Mouse (Mus musculus): ENCODE data around the gene Uqcc2. TPM values are rescaled to one million over a fixed set of nuclear protein-coding genes. Genes with fewer than 3 reads are reported as not detected.
A peak's percentile ranks its signal among the peaks of the same experiment; 100 is the strongest.

Gene Uqcc2
- total RNA-seq, 4 experiments from 2014 or later, result 429 to 490 (median 471) TPM

DNA sequence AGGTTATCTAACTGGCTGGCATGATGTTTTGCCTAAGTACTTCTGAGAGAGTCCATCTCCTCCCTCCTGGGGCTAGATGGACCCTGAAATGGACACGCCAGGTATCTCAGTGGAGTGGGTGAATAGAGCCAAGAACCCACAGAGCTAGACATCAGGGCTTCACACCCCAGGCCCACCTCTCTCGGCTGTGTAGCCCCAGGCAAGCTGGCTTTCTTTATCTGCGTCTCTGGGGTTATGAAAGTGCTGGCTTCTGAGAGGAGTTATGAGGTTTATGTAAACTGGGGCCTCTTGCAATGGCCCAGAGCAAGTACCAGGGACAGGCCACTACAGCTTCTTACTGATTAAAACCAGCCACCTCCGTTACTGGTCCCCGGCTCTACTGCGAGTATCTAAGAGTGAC, 21.2 kb upstream of the Uqcc2 start:
- DNase-seq (ENCODE audit: low spot score in 2 of 2), result no peak

DNA sequence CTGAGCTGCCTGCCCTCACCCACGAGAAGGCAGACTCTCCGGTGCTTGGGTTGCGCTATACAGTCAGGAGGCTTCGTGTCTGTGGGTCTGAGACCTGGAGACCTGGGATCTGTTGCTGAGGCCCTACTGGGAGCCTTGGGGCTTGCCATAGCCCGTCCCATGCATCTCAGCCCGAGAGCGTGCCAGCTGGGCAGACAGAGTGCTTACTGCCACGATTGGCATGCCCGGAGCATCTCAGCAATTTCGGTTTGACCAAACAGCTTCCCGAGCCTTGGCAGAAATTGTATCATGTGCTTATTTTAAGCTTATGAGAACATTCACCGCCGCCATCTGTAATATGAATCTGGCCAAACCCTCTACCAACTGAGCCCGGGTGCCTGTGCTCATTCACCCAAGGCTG, 20.5 kb upstream of the Uqcc2 start:
- peak; percentile 62 to 85 for DNase-seq (ENCODE audit: low spot score in 2 of 2)

DNA sequence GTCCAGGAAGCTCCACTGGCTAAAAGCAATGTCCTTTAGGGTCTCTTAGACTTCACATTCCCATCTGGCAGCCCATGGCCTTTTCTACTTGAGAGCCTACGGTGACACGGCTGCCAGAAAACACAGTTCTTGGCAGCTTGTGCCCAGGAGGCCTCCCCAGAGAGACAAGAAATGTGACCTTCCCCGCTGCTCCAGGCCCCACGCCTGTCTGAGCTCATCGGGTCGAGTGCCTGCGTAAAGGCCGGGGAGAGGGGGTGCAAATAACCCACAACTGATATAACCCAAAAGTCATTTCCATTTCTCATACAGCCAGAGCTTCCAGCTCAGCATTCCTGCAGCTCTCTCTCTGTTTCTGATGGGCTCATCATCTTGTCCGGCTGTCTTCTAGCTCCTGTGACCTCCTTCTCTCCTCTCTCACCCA, 20.1 kb upstream of the Uqcc2 start:
- DNase-seq (ENCODE audit: low spot score in 2 of 2), result peak; percentile 83

DNA sequence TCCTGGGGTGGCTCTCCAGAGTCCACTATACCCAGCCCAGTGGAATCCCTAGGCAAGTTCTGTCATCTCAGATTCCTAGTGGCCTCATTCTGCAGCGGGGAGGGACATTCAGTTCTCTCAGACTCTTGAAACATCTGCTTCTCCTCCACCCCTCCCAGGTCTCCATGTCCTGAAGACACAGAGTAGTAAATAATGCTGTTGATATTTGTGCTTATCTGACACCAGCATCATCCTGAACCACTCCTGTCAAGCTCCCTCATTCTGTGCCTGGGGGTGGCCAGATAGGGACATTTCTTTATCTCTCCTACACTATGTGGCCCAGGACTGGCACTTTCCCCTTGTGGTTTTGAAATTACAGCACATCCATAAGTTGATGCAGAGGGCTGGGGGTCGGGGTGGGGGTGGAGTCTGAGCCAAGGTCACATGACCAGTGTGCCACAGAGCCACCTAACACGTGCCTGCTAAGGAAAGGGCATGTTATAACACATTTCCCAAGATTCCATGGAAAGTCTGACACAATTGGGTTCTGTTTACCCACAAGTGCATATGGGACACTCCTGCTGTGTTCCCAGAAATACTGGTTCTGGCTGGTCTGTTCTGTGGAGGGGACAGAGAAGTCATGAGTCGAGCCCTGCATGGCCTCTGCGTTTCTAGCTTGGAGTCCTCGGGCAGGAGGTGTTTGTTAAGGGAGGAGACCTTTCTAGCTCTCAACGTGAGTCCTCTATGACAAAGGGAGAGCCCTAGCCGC, 19.4 kb upstream of the Uqcc2 start:
- peak in 1 of 2 experiments; percentile 63 for DNase-seq (ENCODE audit: low spot score in 2 of 2)

DNA sequence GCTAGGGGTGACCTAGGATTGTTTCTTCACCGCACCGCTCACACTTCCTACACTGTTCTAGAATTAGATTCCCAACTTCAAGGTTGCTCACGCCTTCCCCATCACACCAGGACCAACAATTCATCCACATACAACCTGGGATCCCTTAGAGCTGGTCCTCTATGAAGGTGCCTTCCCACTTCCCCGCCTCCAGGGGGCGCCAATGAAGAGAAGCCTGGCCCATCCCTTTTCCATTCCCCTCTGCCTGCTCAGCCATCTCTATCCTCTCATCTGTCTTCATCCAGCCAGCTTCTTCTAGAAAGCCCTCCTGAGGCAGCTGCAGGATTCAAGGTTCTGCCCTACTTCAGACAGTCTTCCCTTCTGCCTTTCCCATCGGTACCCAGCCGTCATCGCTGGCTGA, 17.7 kb upstream of the Uqcc2 start:
- DNase-seq (ENCODE audit: low spot score in 2 of 2), result no peak

DNA sequence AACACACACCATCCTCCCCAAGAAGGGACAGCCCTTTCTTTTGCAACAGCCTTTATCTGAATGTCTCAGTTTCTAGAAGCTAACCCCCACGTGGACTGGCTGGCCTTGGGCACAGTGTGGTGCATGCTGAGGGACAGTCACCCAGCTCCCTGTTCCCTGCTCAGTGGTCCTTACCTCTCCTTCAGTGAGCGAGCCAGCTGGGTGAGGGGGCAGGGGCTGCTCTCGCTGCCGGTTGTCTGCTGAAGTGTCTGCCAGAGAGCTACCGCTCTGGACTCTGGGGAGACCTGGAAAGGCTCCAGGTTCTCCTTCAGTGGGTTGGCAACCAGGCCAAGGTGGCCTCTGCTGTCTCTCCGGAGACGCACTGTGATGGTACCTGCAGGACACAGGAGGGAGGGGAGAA, 17.2 kb upstream of the Uqcc2 start:
- no peak for DNase-seq (ENCODE audit: low spot score in 2 of 2)

DNA sequence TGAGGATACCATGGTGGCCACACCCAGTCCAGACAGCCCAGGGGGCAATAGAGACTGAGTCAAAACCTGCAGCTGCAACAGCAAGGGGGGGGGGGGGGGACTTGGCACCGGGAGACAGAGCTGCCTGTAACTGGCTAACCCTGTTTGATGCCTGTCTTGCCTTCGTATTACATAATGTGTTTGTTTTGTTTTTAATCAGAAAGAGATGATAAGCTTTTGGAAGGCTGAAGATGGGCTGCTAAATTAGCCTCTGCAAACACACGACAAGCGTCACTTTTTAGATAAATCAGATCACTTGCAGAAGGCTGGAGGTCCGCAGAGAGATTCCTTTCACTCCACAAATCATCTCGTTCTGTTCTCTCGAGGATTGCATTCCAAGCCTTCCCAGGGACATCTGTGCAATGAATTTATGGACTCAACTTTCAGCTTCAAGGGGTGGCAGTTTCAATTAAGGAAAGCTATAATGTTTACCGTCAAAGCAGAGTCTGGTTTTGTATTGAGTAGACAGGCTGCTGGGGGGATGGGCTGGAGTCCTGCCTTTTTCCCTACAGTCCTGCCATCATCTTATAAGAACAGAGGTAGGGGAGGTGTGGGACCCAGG, 12.7 kb upstream of the Uqcc2 start:
- DNase-seq (ENCODE audit: low spot score in 2 of 2), result no peak

DNA sequence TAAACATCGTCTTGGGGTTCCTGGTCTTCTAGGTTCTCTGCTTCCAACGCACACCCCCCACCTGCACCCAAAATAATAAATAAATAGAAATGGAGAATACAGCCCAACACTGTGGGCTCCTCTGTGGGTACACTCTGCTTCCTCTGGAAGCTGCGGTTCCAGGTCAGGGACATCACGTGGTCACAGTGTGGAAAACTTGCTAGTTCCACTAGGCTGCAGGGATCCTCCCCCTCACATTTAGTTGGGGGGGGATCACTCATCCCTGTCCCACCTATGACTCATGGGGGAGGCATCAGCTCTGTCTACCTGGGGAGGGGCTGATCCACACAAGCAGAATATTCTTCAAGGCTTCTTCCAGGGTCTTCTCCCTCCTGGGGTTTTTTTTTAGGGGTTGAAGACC, 10.4 kb upstream of the Uqcc2 start:
- no peak for DNase-seq (ENCODE audit: low spot score in 2 of 2)

DNA sequence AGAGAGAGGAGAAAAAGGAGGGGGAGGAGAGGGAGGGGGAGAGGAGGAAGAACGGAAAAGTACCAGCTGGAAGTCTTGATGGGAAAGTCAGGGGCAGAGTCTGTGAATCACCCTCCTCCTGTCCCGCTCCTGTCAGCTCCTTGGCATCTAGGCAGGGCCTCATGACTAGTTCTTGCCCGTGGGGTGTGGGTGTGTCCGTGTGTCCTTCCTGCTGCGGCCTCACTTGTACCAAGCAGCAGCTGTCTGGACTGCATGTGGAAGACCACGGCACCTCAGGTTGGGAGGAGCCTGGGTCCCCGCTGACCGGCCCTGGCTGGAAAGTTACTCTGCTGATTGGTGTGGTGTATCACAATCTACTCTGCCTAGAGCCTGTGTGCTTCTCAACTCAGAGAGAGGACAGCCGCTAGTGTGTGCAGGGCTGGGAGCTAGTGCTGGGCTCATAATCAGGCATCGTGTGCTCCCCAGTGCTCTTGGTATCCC, 8.3 kb upstream of the Uqcc2 start:
- peak; percentile 52 to 63 for DNase-seq (ENCODE audit: low spot score in 2 of 2)

DNA sequence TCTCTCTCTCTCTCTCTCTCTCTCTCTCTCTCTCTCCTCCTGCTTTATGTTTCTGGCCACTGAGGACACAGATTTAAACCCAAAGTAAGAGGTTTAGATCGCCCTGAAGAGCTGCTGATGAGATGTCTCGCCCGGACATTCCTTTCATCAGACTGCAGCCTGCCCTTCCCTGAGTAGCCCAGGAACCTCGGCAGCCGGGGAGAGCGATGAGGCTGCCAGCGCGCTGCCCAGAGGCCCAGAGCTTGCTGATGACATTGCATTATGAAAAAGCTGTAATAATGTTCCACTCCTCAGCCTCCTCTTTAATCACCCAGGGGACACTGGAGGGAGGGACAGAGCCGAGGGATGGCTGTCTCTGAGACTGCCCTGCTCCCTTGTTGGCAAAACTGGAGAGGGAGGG, 6.5 kb upstream of the Uqcc2 start:
- DNase-seq (ENCODE audit: low spot score in 2 of 2), result no peak

DNA sequence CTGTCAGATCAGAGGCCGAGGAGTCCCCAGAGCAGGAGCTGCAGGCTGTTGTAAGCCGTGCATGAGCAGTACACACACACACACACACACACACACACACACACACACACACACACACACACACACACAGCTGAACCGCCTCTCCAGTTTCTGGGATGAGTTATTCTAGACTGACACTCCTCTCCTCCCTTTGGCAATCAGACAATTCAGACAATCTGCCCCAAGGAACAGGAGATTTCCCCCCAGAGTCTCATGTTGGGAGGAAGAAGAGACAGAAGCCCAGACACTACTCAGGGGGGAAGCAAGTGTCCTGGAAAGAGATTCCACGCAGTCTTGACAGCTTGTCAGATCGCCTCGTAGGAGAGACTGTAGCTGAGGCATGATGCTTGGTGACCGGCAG, 5.6 kb upstream of the Uqcc2 start:
- no peak for DNase-seq (ENCODE audit: low spot score in 2 of 2)

DNA sequence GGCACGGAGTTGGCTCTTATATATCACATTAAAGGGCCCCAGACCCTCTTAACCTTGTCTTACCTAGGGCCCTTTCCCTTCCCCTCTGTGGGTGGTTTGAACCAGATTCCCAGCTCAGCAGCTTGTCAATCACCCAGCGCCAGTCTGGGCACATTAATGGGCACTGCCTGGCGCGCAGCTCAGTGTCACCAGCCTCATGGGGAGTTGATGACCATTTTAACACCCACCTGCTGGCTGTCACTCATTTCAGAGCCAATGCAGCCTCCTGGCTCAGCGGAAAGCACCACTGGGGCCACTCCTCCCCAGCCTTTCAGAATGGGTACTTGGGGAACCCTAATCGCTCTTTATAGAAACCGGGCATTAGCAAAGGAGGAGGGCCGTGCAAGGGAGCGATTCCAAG, 4.7 kb upstream of the Uqcc2 start:
- peak; percentile 68 to 84 for DNase-seq (ENCODE audit: low spot score in 2 of 2)

DNA sequence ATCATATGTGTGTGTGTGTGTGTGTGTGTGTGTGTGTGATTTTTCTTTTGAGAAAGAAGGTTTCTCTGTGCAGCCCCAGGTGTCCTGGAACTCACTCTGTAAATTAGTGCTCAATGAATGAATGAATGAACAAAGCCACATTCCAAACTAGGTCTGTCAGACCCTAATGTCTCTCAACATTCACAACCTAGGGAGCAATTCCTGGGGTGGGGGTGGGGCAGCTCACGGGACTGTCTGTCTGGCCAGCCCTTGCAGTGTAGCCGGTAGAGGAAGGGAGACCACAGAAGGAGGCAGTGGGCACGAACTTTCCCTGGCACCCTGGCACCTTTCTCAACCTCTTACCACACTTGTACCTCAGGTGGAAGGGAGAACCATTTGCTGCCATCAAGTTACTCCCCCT, 999 bp upstream of the Uqcc2 start:
- DNase-seq (ENCODE audit: low spot score in 2 of 2), result no peak

DNA sequence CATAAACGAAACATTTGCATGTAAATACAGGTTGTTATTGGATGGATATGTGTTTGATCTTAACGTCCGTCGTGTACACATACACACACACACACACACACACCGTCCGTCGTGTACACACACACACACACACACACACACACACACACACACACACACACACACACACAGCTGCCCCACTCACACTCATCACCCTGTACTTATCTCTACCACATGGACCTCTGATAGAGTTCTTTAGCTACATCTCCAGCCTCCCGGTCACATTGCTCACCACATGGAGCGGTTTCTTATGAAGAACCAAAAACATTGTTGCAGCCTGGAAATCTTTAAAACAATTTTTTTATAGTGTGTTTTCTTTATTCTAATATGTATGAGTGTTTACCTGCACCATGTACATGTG, 471 bp upstream of the Uqcc2 start:
- DNase-seq (ENCODE audit: low spot score in 2 of 2), result no peak

DNA sequence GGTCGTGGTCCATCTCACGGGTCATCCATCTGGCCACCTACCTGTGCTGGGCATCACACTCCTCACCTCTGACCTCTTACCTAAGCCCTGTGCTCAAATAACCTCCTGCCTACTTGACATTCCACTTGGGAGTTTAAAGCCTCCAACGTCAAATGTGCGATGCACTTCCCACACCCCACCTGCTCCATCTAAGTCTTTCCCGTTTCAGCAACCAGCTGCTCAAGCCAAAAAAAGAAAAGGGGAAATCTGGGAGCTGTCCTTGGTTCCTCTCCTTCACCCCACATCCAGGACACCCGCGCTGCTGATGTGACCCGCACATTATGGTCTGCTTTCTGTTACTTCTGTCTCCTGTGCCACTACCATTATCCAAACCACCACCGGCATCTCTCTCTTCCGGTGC, 1.5 kb downstream of the Uqcc2 start:
- DNase-seq (ENCODE audit: low spot score in 2 of 2), result no peak

DNA sequence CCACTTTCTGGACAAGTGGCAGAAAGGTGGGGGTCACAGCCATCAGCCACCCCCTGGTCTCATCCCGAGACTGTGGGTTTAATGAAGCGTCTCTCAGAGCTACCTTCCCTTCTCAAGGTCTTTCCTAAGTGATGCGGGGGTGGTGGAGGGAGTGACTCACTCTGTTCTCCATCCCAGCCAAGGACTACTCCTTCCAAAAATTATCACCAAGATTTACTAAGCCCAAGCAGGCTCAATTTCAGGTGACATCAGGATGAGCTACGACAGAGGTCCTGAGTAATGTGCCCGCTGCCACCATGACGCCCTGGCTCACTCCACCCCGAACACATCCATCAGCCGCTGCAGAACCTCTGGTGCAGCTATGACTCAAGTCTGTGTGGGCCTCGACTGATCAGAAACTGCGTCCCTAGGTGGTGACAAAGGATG, 2.5 kb downstream of the Uqcc2 start:
- DNase-seq (ENCODE audit: low spot score in 2 of 2), result no peak

DNA sequence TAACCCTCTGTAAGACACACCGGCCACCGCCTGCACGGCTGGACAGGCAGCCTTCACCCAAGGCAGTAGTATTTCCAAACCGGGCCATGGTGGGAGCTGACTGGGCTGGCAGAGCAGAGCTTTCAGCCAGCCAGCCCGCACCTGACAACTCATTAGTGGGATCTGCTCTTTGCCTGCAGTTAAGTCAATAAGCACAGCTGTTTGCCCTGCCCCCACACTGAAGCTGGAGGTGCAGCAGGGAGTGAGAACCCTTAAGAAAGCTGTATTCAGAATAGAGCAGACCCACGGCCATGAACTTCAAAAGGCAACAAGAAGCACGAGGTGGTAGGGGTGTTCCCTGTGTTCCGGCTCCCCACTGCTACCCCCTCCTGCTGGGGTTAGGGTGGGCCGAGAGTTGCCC, 3.5 kb downstream of the Uqcc2 start:
- DNase-seq (ENCODE audit: low spot score in 2 of 2), result no peak

DNA sequence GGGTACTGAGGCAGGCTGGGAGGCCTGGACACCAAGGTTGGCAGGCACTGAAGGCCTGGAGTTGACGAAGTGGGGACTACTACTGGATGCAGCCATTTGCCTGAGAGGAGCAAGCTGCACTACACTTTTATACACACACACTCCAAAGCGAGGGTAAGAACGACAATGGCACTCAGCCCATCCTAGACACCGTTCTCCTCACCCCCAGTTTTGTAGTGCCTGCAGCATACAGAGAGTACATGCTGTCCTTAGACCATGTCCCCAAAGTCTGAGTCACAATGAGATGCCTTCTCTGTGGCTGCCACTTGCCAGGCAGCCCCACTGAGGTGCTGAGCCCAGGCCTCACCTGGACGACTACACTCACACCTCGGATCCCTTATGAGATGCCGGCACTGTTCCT, 3.9 kb downstream of the Uqcc2 start:
- no peak for DNase-seq (ENCODE audit: low spot score in 2 of 2)

DNA sequence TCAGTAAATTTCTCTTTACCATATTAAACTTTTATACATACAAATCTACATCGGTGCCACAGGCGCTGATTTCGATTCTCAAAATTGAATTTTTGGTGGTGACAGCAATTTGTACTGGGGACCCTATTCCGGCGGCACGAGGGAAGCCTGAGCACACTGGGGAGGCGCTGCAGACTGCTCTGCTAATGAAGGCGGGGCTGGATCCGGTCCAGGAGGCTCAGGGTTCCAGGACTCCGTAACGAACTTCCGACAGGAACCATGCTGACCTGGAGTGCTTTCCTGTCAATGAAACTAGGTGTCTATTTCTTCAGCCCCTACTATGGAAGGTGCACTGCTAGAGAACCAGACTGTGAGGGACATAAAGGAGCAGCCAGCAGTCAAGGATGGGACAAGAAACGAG, 4.4 kb downstream of the Uqcc2 start:
- no peak for DNase-seq (ENCODE audit: low spot score in 2 of 2)

DNA sequence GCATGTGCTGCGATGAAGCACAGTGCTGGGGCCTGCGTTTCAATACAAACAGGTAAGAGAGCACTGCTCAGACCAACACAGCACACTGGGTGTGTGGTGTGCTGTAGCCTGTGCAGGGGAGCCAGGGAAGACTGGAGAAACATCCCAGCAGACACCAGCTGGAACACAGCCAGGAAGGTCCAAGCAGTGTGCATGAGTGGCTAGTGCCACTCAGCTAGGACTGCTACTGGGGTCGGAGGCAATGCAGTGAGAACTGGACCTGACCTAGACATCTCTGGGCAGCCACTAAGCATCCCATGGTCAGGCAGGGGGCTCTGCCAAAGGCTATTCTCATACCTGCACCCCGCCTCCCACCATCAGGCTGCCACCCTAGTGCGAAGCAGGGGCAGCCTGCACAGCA, 5.5 kb downstream of the Uqcc2 start:
- no peak for DNase-seq (ENCODE audit: low spot score in 2 of 2)

DNA sequence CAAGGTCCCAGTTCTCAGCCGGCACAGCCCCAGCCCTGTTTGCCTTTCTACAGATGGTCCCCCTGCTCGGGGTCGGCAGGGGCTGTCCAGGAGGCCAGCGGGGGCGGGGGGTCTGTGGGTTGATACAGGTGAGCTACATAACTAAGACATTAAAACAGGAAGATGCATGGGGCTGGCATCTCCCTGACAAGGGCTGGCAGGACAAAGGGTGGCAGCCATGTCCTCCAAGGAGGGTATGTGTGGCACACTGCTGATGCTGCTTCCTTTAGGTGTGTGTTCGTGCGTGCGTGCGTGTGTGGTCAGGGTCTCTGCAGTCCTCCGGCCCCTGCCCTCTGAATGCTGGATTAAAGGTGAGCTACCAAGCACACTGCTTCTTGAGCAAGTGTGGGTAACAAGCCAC, 6.7 kb downstream of the Uqcc2 start:
- no peak for DNase-seq (ENCODE audit: low spot score in 2 of 2)

DNA sequence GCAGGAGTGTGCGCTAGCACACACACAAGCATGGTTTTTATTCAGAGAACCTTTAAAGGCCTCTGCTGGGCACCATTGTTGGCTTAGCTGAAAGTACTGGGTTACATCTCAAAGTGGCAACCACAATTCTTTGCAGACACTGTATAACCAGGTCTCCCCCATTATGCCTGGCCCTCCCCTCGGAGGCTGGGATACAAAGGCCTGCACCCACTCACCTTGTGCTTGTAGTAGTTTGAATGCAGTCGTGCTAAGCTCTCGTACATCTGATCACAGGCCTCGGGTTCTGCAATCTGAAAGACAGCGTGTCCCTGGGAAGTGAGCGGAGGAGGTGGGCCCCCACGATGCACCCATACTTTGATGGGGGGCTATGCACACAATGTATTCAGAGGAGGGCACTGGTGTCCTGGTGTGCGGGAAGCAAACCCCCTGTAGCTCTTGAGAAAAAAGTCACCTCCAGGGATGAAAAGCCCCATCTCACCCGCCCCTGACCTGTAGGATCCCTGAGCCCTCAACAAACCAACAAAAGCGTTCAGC, 8.0 kb downstream of the Uqcc2 start:
- DNase-seq (ENCODE audit: low spot score in 2 of 2), result no peak

DNA sequence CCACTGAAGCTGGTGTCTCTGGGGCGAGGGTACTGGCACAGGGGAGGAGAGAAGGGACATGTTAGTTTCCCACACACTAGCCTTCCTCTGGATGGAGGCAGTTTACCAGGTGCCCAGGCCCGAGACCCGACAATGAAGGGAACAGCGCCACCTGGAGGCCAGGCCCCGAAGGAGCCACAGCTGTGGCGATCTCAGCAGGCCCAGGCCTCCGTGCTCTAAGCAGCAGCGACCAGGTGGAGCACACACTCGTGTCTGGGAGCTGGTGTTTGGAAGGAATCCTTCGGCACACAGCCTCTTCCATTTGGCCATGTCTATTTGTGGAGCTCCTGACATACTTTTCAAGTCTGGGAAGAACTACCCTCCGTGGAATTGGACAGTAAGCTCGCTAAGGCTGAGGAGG, 8.5 kb downstream of the Uqcc2 start:
- DNase-seq (ENCODE audit: low spot score in 2 of 2), result peak; percentile 50 to 63
